Mouse (Mus musculus): Measurements from ENCODE around the gene Rps27. TPM values are rescaled to one million over a fixed set of nuclear protein-coding genes. Genes with fewer than 3 reads are reported as not detected.
"Not testable (repeated sequence)": the region's sequence is repeated elsewhere in the genome, so short reads cannot be mapped to it uniquely, and the experiment has no call there.

Rps27 gene
- total and polyA plus RNA-seq, 3 experiments = 1,222 to 3,858 (median 2,224) TPM

- H3K4me3 ChIP-seq (replicated peaks in 1 of 3; ENCODE audit: low read depth in 2 of 3, low read length in 2 of 3, poor library complexity in 1 of 3); H3K27ac ChIP-seq (ENCODE audit: insufficient read depth, low read depth); dilution Hi-C loops (cut with MboI; ENCODE audit: extremely low pct_ligation_motif_present, extremely low pct_unique_long_range_greater_than_20kb, low sequenced_read_pairs); DNase-seq (ENCODE audit: extremely low read depth); H3K9me3 ChIP-seq (replicated peaks; ENCODE audit: low read length); in situ Hi-C loops (cut with MboI; ENCODE audit: low pct_ligation_motif_present, low pct_unique_long_range_greater_than_20kb, low sequenced_read_pairs); H3K27me3 ChIP-seq (replicated peaks): not testable (repeated sequence)
- peaks cover 8 to 36% of the 10 kb centered on the region in 2 experiments for H3K4me1 ChIP-seq (ENCODE audit: control insufficient read depth in 1 of 2, insufficient read depth in 2 of 2)
- H3K9ac ChIP-seq (ENCODE audit: insufficient read depth, low read depth) = peak overlapping the region; percentile 85; the same call in 1 of the 2 replicates
- H3K36me3 ChIP-seq (replicated peaks in 1 of 2; ENCODE audit: control insufficient read depth in 1 of 2, insufficient read depth in 1 of 2, low read length in 1 of 2) = peaks cover 26 to 34% of the 10 kb centered on the region in 2 experiments
- H3K79me2 ChIP-seq (replicated peaks; ENCODE audit: control insufficient read depth, extremely low read depth, insufficient read depth, poor library complexity, severe bottlenecking) = peaks cover 55% of the 10 kb centered on the region
- peak overlapping the region; percentile 29 for H3K4me2 ChIP-seq (ENCODE audit: insufficient read depth, low read depth, poor library complexity, severe bottlenecking)
Measured at GRCm38 (mm10) chr3:90253174-90253573, 39.7 kb upstream of the Rps27 start.

DNA sequence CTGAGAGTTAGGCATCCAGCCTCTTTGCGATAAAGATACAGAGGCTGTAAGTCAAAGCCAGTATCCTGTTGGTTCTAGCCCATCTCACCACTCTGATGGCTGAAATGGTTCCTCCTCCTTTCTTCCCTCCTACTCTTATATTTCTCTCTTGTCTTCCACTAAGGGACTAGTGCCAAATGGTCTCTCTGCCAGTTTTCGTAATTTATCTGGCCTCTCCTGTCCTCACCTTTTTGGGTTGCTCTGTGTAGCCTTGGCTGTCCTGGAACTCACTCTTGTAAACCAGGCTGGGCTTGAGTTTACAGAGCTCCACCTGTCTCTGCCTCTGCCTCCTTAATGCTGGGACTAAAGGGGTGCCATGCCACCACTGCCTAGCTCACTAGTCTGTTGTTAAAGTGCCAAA is 39.2 kb upstream of the Rps27 start:
- H3K9me3 ChIP-seq (replicated peaks; ENCODE audit: low read length); dilution Hi-C loops (cut with MboI; ENCODE audit: extremely low pct_ligation_motif_present, extremely low pct_unique_long_range_greater_than_20kb, low sequenced_read_pairs); H3K4me2 ChIP-seq (ENCODE audit: insufficient read depth, low read depth, poor library complexity, severe bottlenecking); H3K4me3 ChIP-seq (replicated peaks in 1 of 3; ENCODE audit: low read depth in 2 of 3, low read length in 2 of 3, poor library complexity in 1 of 3); H3K27me3 ChIP-seq (replicated peaks); in situ Hi-C loops (cut with MboI; ENCODE audit: low pct_ligation_motif_present, low pct_unique_long_range_greater_than_20kb, low sequenced_read_pairs); H3K27ac ChIP-seq (ENCODE audit: insufficient read depth, low read depth); H3K9ac ChIP-seq (ENCODE audit: insufficient read depth, low read depth); DNase-seq (ENCODE audit: extremely low read depth): not testable (repeated sequence)
- H3K36me3 ChIP-seq (replicated peaks in 1 of 2; ENCODE audit: control insufficient read depth in 1 of 2, insufficient read depth in 1 of 2, low read length in 1 of 2) = peaks cover 23 to 29% of the 10 kb centered on the region in 2 experiments
- peaks cover 50% of the 10 kb centered on the region for H3K79me2 ChIP-seq (replicated peaks; ENCODE audit: control insufficient read depth, extremely low read depth, insufficient read depth, poor library complexity, severe bottlenecking)
- H3K4me1 ChIP-seq (ENCODE audit: control insufficient read depth in 1 of 2, insufficient read depth in 2 of 2) = peaks cover 6 to 32% of the 10 kb centered on the region in 2 experiments

GRCm38 (mm10) chr3:90251731-90252226 is 38.3 kb upstream of the Rps27 start:
- Histone ChIP-seq H3K36me3 (replicated peaks in 1 of 2; ENCODE audit: control insufficient read depth in 1 of 2, insufficient read depth in 1 of 2, low read length in 1 of 2) (peaks cover 15 to 21% of the 10 kb centered on the region in 2 experiments), H3K4me1 (ENCODE audit: control insufficient read depth in 1 of 2, insufficient read depth in 2 of 2) (peaks cover 0 to 27% of the 10 kb centered on the region in 2 experiments; a peak in 2 of 4 replicates), H3K79me2 (replicated peaks; ENCODE audit: control insufficient read depth, extremely low read depth, insufficient read depth, poor library complexity, severe bottlenecking) (peaks cover 42% of the 10 kb centered on the region)
- H3K4me3 ChIP-seq (replicated peaks in 1 of 3; ENCODE audit: low read depth in 2 of 3, low read length in 2 of 3, poor library complexity in 1 of 3); H3K9ac ChIP-seq (ENCODE audit: insufficient read depth, low read depth); H3K27ac ChIP-seq (ENCODE audit: insufficient read depth, low read depth); H3K9me3 ChIP-seq (replicated peaks; ENCODE audit: low read length); H3K4me2 ChIP-seq (ENCODE audit: insufficient read depth, low read depth, poor library complexity, severe bottlenecking); in situ Hi-C loops (cut with MboI; ENCODE audit: low pct_ligation_motif_present, low pct_unique_long_range_greater_than_20kb, low sequenced_read_pairs); dilution Hi-C loops (cut with MboI; ENCODE audit: extremely low pct_ligation_motif_present, extremely low pct_unique_long_range_greater_than_20kb, low sequenced_read_pairs); H3K27me3 ChIP-seq (replicated peaks); DNase-seq (ENCODE audit: extremely low read depth): not testable (repeated sequence)

DNA sequence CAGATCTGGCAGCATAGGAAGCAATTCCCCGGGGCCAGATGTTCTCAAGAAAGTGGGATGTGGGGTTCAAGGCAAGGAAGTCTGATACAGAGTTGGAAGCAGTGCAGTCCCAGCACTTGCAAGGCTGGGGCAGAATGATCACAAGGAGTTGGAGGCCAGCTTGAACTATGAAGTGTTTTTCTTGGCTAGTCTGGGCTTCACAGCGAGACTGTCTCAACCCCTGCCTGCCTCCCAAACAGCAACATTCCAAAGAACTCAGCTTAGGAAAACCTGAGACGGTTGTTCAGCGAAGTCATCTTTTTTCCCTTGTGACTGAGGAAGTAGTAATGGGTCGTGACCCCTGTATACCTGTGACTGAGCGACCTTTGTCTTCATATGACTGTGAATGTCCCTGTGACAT is 37.3 kb upstream of the Rps27 start:
- Histone ChIP-seq H3K4me2 (ENCODE audit: insufficient read depth, low read depth, poor library complexity, severe bottlenecking) (no peak overlapping the region), H3K36me3 (replicated peaks in 1 of 2; ENCODE audit: control insufficient read depth in 1 of 2, insufficient read depth in 1 of 2, low read length in 1 of 2) (peaks cover 15 to 21% of the 10 kb centered on the region in 2 experiments), H3K9ac (ENCODE audit: insufficient read depth, low read depth) (no peak overlapping the region), H3K4me3 (replicated peaks in 1 of 3; ENCODE audit: low read depth in 2 of 3, low read length in 2 of 3, poor library complexity in 1 of 3) (no peak overlapping the region), H3K4me1 (ENCODE audit: control insufficient read depth in 1 of 2, insufficient read depth in 2 of 2) (peaks cover 3 to 23% of the 10 kb centered on the region in 2 experiments; a peak in 3 of 4 replicates), H3K27ac (ENCODE audit: insufficient read depth, low read depth) (no peak overlapping the region), H3K79me2 (replicated peaks; ENCODE audit: control insufficient read depth, extremely low read depth, insufficient read depth, poor library complexity, severe bottlenecking) (peaks cover 32% of the 10 kb centered on the region), H3K27me3 (replicated peaks) (no peaks in the 10 kb centered on the region), H3K9me3 (replicated peaks; ENCODE audit: low read length) (no peaks in the 10 kb centered on the region)
- dilution Hi-C loops (cut with MboI; ENCODE audit: extremely low pct_ligation_motif_present, extremely low pct_unique_long_range_greater_than_20kb, low sequenced_read_pairs) (no loop called here), in situ Hi-C loops (cut with MboI; ENCODE audit: low pct_ligation_motif_present, low pct_unique_long_range_greater_than_20kb, low sequenced_read_pairs) (no loop called here)
- DNase-seq (ENCODE audit: extremely low read depth) = no peak
- TF ChIP-seq ETS1 (conservative IDR thresholded peaks at IDR 0.05; ENCODE audit: low read depth, low read length) (no peak), ELF1 (IDR thresholded peaks at IDR 0.05; ENCODE audit: low read depth, low read length) (no peak), MYC (IDR thresholded peaks at IDR 0.05; ENCODE audit: low read depth, low read length) (no peak), CHD2 (IDR thresholded peaks at IDR 0.05; ENCODE audit: low read length) (no peak), RAD21 (IDR thresholded peaks at IDR 0.05; ENCODE audit: low read depth, low read length) (no peak), NRF1 (IDR thresholded peaks at IDR 0.05; ENCODE audit: low read depth, low read length) (no peak), E2F4 (IDR thresholded peaks at IDR 0.05; ENCODE audit: insufficient replicate concordance, low read depth, low read length) (no peak), MXI1 (IDR thresholded peaks at IDR 0.05; ENCODE audit: low read depth, low read length) (no peak), IRF4 (IDR thresholded peaks at IDR 0.05; ENCODE audit: low read depth, low read length) (no peak), TCF12 (IDR thresholded peaks at IDR 0.05; ENCODE audit: low read depth, low read length) (no peak), MAZ (IDR thresholded peaks at IDR 0.05; ENCODE audit: low read depth, low read length) (no peak), JUND (conservative IDR thresholded peaks at IDR 0.05; ENCODE audit: low read depth, low read length) (no peak), JUN (IDR thresholded peaks at IDR 0.05; ENCODE audit: insufficient read depth, low read depth, low read length) (no peak), ZC3H11A (IDR thresholded peaks at IDR 0.05; ENCODE audit: low read depth, low read length) (no peak), RCOR1 (conservative IDR thresholded peaks at IDR 0.05; ENCODE audit: low read depth, low read length) (no peak), MAFK (IDR thresholded peaks at IDR 0.05; ENCODE audit: insufficient replicate concordance, low read length) (no peak)
